Mouse (Mus musculus): ENCODE data around the gene Memo1.

GRCm38 (mm10) chr17:74285730-74286129, 9.6 kb downstream of the Memo1 start:
- TF ChIP-seq POLR2AphosphoS5 (IDR thresholded peaks at IDR 0.05; ENCODE audit: insufficient replicate concordance, low read depth, low read length) (no peak), CTCF (IDR thresholded peaks at IDR 0.05; ENCODE audit: low read depth, low read length) (no peak), GATA2 (IDR thresholded peaks at IDR 0.05; ENCODE audit: borderline replicate concordance, low read depth, low read length) (no peak), GATA1 (IDR thresholded peaks at IDR 0.05; ENCODE audit: borderline replicate concordance, low read length) (no peak), TAL1 (conservative IDR thresholded peaks at IDR 0.05; ENCODE audit: low read depth, low read length) (no peak)

Data from G1E (cell line).